Mouse (Mus musculus): ENCODE data around the gene Nhs.

- TF ChIP-seq POLR2AphosphoS5 (IDR thresholded peaks at IDR 0.05; ENCODE audit: borderline replicate concordance, low read depth, low read length) = no peak
- TF ChIP-seq TAL1 (IDR thresholded peaks at IDR 0.05; ENCODE audit: low read length) = no peak
- TF ChIP-seq POLR2A (IDR thresholded peaks at IDR 0.05; ENCODE audit: control insufficient read depth in 1 of 2, insufficient read depth in 1 of 2, low read depth in 1 of 2, low read length in 2 of 2, poor library complexity in 1 of 2) = no peak
- no peak for TF ChIP-seq KAT2A (conservative IDR thresholded peaks at IDR 0.05; ENCODE audit: low read depth, low read length)
- TF ChIP-seq UBTF (IDR thresholded peaks at IDR 0.05; ENCODE audit: borderline replicate concordance, insufficient read depth, low read depth, low read length) = no peak
- no peak for TF ChIP-seq EP300 (IDR thresholded peaks at IDR 0.05; ENCODE audit: low read depth in 1 of 2, low read length in 2 of 2)
- TF ChIP-seq NRF1 (IDR thresholded peaks at IDR 0.05; ENCODE audit: insufficient read depth, low read depth, low read length, poor library complexity, severe bottlenecking) = no peak
- TF ChIP-seq CTCF (IDR thresholded peaks at IDR 0.05 in 2 of 3, conservative IDR thresholded peaks at IDR 0.05 in 1 of 3; ENCODE audit: control insufficient read depth in 1 of 3, insufficient read depth in 1 of 3, low read depth in 2 of 3, low read length in 3 of 3, poor library complexity in 1 of 3, severe bottlenecking in 1 of 3) = no peak
Observed at GRCm38 (mm10) chrX:162158142-162158541, 1.4 kb downstream of the Nhs start.

Measured in MEL (cell line).